Mouse (Mus musculus): ENCODE measurements around the gene Mov10l1.

DNA sequence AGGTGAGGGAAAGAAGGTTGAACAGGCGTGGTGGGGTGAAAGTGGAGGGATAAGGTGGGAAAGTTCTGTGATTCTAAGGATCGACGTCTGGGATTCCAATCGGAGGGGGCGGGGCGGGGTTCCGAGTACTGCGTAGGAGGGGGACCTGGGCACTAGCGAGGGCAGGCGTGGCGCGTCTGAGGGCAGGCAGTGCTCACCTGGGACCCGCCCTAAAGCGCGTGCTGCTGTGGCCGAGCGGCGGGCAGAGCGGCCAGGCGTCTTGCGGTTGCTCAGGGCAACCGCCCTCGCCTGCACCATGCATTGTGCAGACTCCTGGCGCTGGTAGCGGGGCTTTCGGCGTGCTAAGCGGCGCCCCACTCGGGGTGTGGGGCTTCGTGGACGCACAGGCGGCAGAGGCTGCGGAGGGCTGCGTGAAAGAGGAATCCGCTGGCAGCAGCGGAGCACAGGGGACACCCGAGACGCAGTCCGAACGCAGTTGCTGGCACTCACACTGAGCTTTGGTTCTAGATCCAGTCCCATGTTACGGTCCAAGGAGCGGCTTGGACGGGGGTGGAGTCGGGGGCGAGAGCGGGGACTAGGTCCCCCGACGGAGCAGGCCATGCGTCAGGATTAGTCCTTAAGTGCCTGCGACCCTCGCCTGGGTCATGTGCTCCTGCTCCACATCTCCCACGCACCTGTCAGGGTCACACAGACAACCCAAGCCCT, 28.2 kb upstream of the Mov10l1 start, which contains the start of gene Ttll8:
- TF ChIP-seq CTCF (IDR thresholded peaks at IDR 0.05; ENCODE audit: low read depth, low read length): no peak
- TF ChIP-seq POLR2A (IDR thresholded peaks at IDR 0.05; ENCODE audit: borderline replicate concordance, low read depth, low read length): no peak
